Mouse (Mus musculus) testis, adult 10 weeks (tissue): Measurements from ENCODE around the gene Olfr641. TPM values are rescaled to one million over a fixed set of nuclear protein-coding genes. Genes with fewer than 3 reads are reported as not detected.

ENCODE experiments used
- polyA plus RNA-seq: library from polyadenylated mRNA; stranded (reverse); fragments of 350-450 nt; fragmentation: Illumina TruSeq; extraction: RNeasy Lipid Tissue Mini Kit (QIAGEN cat#74804); gene quantifications from one replicate; pipeline ENCODE4 v1.2.3, GENCODE M21; 2014; ENCODE audit warnings: low read depth, low replicate concordance

The Olfr641 gene
- not detected for polyA plus RNA-seq

GRCm38 (mm10) chr7:104035145-104035544, at the start of gene Olfr641:
Gene Olfr641, plus strand, starts transcription at chr7:104035445.

GRCm38 (mm10) chr7:103998446-103998845, 36.8 kb upstream of the Olfr641 start, which contains the start of gene Olfr638:
Gene Olfr638, plus strand, starts transcription at chr7:103998746.

DNA sequence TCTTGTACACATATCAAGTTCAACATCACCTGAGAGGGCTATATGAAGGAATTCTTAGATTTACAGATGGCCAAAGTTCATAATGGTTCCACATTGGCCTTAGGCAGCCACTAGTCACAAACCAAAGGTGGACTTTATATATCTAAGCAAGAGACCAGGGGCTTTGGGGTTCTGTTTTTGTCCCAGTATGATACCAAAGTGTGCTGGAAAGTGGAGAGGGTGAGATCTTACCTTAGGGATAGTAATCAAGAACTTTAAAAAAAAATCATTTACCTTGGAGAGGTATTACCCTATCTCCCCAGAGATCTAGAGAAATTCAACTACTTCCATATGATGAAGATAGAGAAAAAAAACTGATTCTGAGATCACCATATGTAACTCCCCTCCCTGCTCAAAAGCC, 18.0 kb upstream of the Olfr641 start, which contains the start of gene Olfr639:
Olfr639 (minus strand) TSS at position 101 of the 400 bp plus-strand sequence.

DNA sequence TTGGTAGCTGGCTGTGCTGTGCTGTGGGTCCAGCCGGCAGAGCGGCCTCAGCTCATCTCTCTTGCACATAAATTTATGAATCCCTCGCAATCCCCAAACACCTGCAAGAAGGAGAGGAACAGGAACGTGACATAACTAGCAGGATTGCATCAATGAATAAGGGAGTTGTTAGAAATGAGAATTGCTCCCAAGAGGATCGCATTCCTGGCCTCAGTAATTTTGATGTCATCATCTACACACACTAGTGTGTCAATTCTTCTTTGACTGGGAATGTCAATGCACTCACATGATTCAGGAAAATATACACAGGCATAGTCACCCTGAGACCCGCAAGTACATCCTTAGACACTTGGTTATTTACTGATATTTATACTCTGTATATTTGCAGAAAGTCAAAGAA, 9.8 kb upstream of the Olfr641 start, which contains the start of gene Olfr640:
Olfr640 (minus strand) TSS at position 101 of the 400 bp plus-strand sequence.

GRCm38 (mm10) chr7:104052566-104052965, 17.3 kb downstream of the Olfr641 start, which contains the start of gene Olfr642:
Gene Olfr642, minus strand, starts transcription at chr7:104052666.

GRCm38 (mm10) chr7:104061345-104061744, 26.1 kb downstream of the Olfr641 start, which contains the start of gene 4930516K23Rik:
Gene 4930516K23Rik, minus strand, starts transcription at chr7:104061445.

GRCm38 (mm10) chr7:104071769-104072168, 36.5 kb downstream of the Olfr641 start, which contains the start of gene Olfr644:
Gene Olfr644, minus strand, starts transcription at chr7:104071869.

DNA sequence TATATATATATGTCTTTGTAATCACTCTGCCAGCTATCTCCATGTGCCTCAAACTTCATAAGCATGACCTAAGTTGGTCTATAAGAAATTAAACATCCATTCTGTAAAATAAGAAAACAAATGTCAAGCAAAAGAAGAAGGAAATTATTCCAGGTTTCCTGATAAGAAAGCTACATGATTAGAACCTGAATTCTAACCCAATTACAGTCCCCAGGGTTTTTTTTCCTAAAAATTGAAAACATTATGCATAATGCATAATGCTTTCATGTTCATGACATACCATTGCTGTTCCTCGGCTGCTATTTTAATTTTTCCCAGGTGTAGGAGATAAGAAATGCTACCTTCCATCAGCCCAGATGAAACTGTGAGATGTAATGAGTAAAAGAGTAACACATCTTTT, 50.1 kb downstream of the Olfr641 start, which contains the start of gene Olfr645:
Olfr645 (minus strand) TSS at position 101 of the 400 bp plus-strand sequence.

Other genes with a start within 250 kb of the Olfr641 start
- not detected for gene Olfr67, start 243.6 kb upstream of the Olfr641 start, polyA plus RNA-seq
- 0.62 TPM for gene Hbb-bt, start 221.4 kb upstream of the Olfr641 start, polyA plus RNA-seq
- 9.6 TPM for gene Hbb-bs, start 207.3 kb upstream of the Olfr641 start, polyA plus RNA-seq
- gene Hbb-bh2, start 194.9 kb upstream of the Olfr641 start, polyA plus RNA-seq, result not detected
- not detected for gene Hbb-bh1, start 192.3 kb upstream of the Olfr641 start, polyA plus RNA-seq
- not detected for gene Hbb-y, start 182.2 kb upstream of the Olfr641 start, polyA plus RNA-seq
- not detected for gene Olfr66, start 149.2 kb upstream of the Olfr641 start, polyA plus RNA-seq
- not detected for gene Olfr64, start 141.0 kb upstream of the Olfr641 start, polyA plus RNA-seq
- gene Olfr65, start 132.0 kb upstream of the Olfr641 start, polyA plus RNA-seq, result not detected
- not detected for gene Olfr631, start 106.6 kb upstream of the Olfr641 start, polyA plus RNA-seq
- not detected for gene Olfr632, start 101.1 kb upstream of the Olfr641 start, polyA plus RNA-seq
- not detected for gene Olfr633, start 91.0 kb upstream of the Olfr641 start, polyA plus RNA-seq
- gene Olfr635, start 64.3 kb upstream of the Olfr641 start, polyA plus RNA-seq, result 0.03 TPM
- not detected for gene Olfr638, start 36.7 kb upstream of the Olfr641 start, polyA plus RNA-seq
- 0.07 TPM for gene Olfr639, start 18.1 kb upstream of the Olfr641 start, polyA plus RNA-seq
- gene Olfr640, start 9.9 kb upstream of the Olfr641 start, polyA plus RNA-seq, result not detected
- 0.13 TPM for gene Olfr642, start 17.2 kb downstream of the Olfr641 start, polyA plus RNA-seq
- 0.67 TPM for gene 4930516K23Rik, start 26.0 kb downstream of the Olfr641 start, polyA plus RNA-seq
- gene Olfr644, start 36.4 kb downstream of the Olfr641 start, polyA plus RNA-seq, result not detected
- 0.07 TPM for gene Olfr645, start 50.0 kb downstream of the Olfr641 start, polyA plus RNA-seq
- gene Olfr646, start 69.4 kb downstream of the Olfr641 start, polyA plus RNA-seq, result not detected
- 11.9 TPM for gene Ubqln5, start 94.4 kb downstream of the Olfr641 start, polyA plus RNA-seq
- gene Olfr643, start 102.0 kb downstream of the Olfr641 start, polyA plus RNA-seq, result 0.60 TPM
- gene Ubqln3, start 107.8 kb downstream of the Olfr641 start, polyA plus RNA-seq, result 409 TPM
- 353 TPM for gene Ubqlnl, start 115.1 kb downstream of the Olfr641 start, polyA plus RNA-seq
- gene Olfm5, start 129.4 kb downstream of the Olfr641 start, polyA plus RNA-seq, result not detected
- gene Olfr648, start 147.9 kb downstream of the Olfr641 start, polyA plus RNA-seq, result 0.17 TPM
- gene Olfr649, start 160.5 kb downstream of the Olfr641 start, polyA plus RNA-seq, result not detected
- 4.9 TPM for gene Trim6, start 183.3 kb downstream of the Olfr641 start, polyA plus RNA-seq
- 2.3 TPM for gene Trim34a, start 209.0 kb downstream of the Olfr641 start, polyA plus RNA-seq